Mouse (Mus musculus): ENCODE measurements around the gene Efna1. TPM values are rescaled to one million over a fixed set of nuclear protein-coding genes. Genes with fewer than 3 reads are reported as not detected.
A peak's percentile ranks its signal among the peaks of the same experiment; 100 is the strongest.

Gene Efna1
- polyA plus RNA-seq, 1 experiment: 13.9 TPM

GRCm38 (mm10) chr3:89281579-89282290 is 793 bp upstream of the Efna1 start:
- H3K79me2 ChIP-seq (ENCODE audit: control insufficient read depth, insufficient read depth): peaks cover 25% of the 10 kb centered on the region
- TF ChIP-seq CTCF (IDR thresholded peaks at IDR 0.05; ENCODE audit: control insufficient read depth, insufficient read depth, insufficient read length) (peak; percentile 92), USF1 (IDR thresholded peaks at IDR 0.05; ENCODE audit: low read depth) (no peak)
- no peak overlapping the region for H3K4me3 ChIP-seq (ENCODE audit: insufficient read depth, poor library complexity, severe bottlenecking)
- H3K79me3 ChIP-seq (ENCODE audit: low read depth): peaks cover 12% of the 10 kb centered on the region
- peaks cover 5% of the 10 kb centered on the region for H3K27me3 ChIP-seq (ENCODE audit: control insufficient read depth, insufficient read depth, insufficient read length)
- no peak overlapping the region for H3ac ChIP-seq (ENCODE audit: control insufficient read depth, insufficient read length, low read depth)
- no peaks in the 10 kb centered on the region for H3K36me3 ChIP-seq (ENCODE audit: control insufficient read depth, insufficient read depth)

GRCm38 (mm10) chr3:89280050-89280605 is 814 bp downstream of the Efna1 start:
- peak overlapping the region; percentile 45 for H3K4me3 ChIP-seq (ENCODE audit: insufficient read depth, poor library complexity, severe bottlenecking)
- no peak for TF ChIP-seq MAX (IDR thresholded peaks at IDR 0.05)
- TF ChIP-seq MYOD1 (IDR thresholded peaks at IDR 0.05; ENCODE audit: control insufficient read depth, insufficient read length, low read depth): no peak
- TF ChIP-seq CEBPB (IDR thresholded peaks at IDR 0.05; ENCODE audit: low read depth): no peak
- no peak for TF ChIP-seq USF1 (IDR thresholded peaks at IDR 0.05; ENCODE audit: low read depth)
- no peak for TF ChIP-seq FOSL1 (IDR thresholded peaks at IDR 0.05; ENCODE audit: insufficient read depth, low read length, poor library complexity, severe bottlenecking)
- no peak for TF ChIP-seq MYOG (IDR thresholded peaks at IDR 0.05; ENCODE audit: control insufficient read depth, extremely low read depth, insufficient read length)
- TF ChIP-seq CTCF (IDR thresholded peaks at IDR 0.05; ENCODE audit: control insufficient read depth, insufficient read depth, insufficient read length): no peak
- H3ac ChIP-seq (ENCODE audit: control insufficient read depth, insufficient read length, low read depth): peak overlapping the region; percentile 55

GRCm38 (mm10) chr3:89279153-89279890 is 1.6 kb downstream of the Efna1 start:
- Histone ChIP-seq H3ac (ENCODE audit: control insufficient read depth, insufficient read length, low read depth) (peak overlapping the region; percentile 87), H3K4me3 (ENCODE audit: insufficient read depth, poor library complexity, severe bottlenecking) (peak overlapping the region; percentile 45), H3K27me3 (ENCODE audit: control insufficient read depth, insufficient read depth, insufficient read length) (no peaks in the 10 kb centered on the region), H3K36me3 (ENCODE audit: control insufficient read depth, insufficient read depth) (peaks cover 8% of the 10 kb centered on the region), H3K79me3 (ENCODE audit: low read depth) (peaks cover 12% of the 10 kb centered on the region), H3K79me2 (ENCODE audit: control insufficient read depth, insufficient read depth) (peaks cover 32% of the 10 kb centered on the region)
- no peak for TF ChIP-seq CTCF (IDR thresholded peaks at IDR 0.05; ENCODE audit: control insufficient read depth, insufficient read depth, insufficient read length)
- TF ChIP-seq FOSL1 (IDR thresholded peaks at IDR 0.05; ENCODE audit: insufficient read depth, low read length, poor library complexity, severe bottlenecking): no peak
- no peak for TF ChIP-seq MAX (IDR thresholded peaks at IDR 0.05)
- no peak for TF ChIP-seq CEBPB (IDR thresholded peaks at IDR 0.05; ENCODE audit: low read depth)
- no peak for TF ChIP-seq USF1 (IDR thresholded peaks at IDR 0.05; ENCODE audit: low read depth)
- TF ChIP-seq MYOG (IDR thresholded peaks at IDR 0.05; ENCODE audit: control insufficient read depth, extremely low read depth, insufficient read length): no peak
- no peak for TF ChIP-seq MYOD1 (IDR thresholded peaks at IDR 0.05; ENCODE audit: control insufficient read depth, insufficient read length, low read depth)

More at GRCm38 (mm10) chr3:89280050-89280605, 814 bp downstream of the Efna1 start:
- Histone ChIP-seq H3K27me3 (ENCODE audit: control insufficient read depth, insufficient read depth, insufficient read length) (no peaks in the 10 kb centered on the region), H3K79me2 (ENCODE audit: control insufficient read depth, insufficient read depth) (peaks cover 32% of the 10 kb centered on the region), H3K36me3 (ENCODE audit: control insufficient read depth, insufficient read depth) (peaks cover 5% of the 10 kb centered on the region), H3K79me3 (ENCODE audit: low read depth) (peaks cover 12% of the 10 kb centered on the region)

GRCm38 (mm10) chr3:89278643-89279042 is 2.3 kb downstream of the Efna1 start:
- TF ChIP-seq MAX (IDR thresholded peaks at IDR 0.05) (no peak), FOSL1 (IDR thresholded peaks at IDR 0.05; ENCODE audit: insufficient read depth, low read length, poor library complexity, severe bottlenecking) (no peak), MYOG (IDR thresholded peaks at IDR 0.05; ENCODE audit: control insufficient read depth, extremely low read depth, insufficient read length) (no peak), CTCF (IDR thresholded peaks at IDR 0.05; ENCODE audit: control insufficient read depth, insufficient read depth, insufficient read length) (no peak), CEBPB (IDR thresholded peaks at IDR 0.05; ENCODE audit: low read depth) (no peak), USF1 (IDR thresholded peaks at IDR 0.05; ENCODE audit: low read depth) (no peak), MYOD1 (IDR thresholded peaks at IDR 0.05; ENCODE audit: control insufficient read depth, insufficient read length, low read depth) (no peak)
- Histone ChIP-seq H3K36me3 (ENCODE audit: control insufficient read depth, insufficient read depth) (peaks cover 8% of the 10 kb centered on the region), H3K79me2 (ENCODE audit: control insufficient read depth, insufficient read depth) (peaks cover 32% of the 10 kb centered on the region), H3K27me3 (ENCODE audit: control insufficient read depth, insufficient read depth, insufficient read length) (no peaks in the 10 kb centered on the region), H3K4me3 (ENCODE audit: insufficient read depth, poor library complexity, severe bottlenecking) (peak overlapping the region; percentile 45), H3ac (ENCODE audit: control insufficient read depth, insufficient read length, low read depth) (peak overlapping the region; percentile 87), H3K79me3 (ENCODE audit: low read depth) (peaks cover 12% of the 10 kb centered on the region)

- H3K4me3 ChIP-seq (ENCODE audit: insufficient read depth, poor library complexity, severe bottlenecking): peak overlapping the region; percentile 45
These were observed 2.8 kb downstream of the Efna1 start for GRCm38 (mm10) chr3:89278107-89278506.

More at GRCm38 (mm10) chr3:89278107-89278506, 2.8 kb downstream of the Efna1 start:
- H3K36me3 ChIP-seq (ENCODE audit: control insufficient read depth, insufficient read depth): peaks cover 8% of the 10 kb centered on the region
- H3ac ChIP-seq (ENCODE audit: control insufficient read depth, insufficient read length, low read depth): peak overlapping the region; percentile 87
- peaks cover 32% of the 10 kb centered on the region for H3K79me2 ChIP-seq (ENCODE audit: control insufficient read depth, insufficient read depth)
- TF ChIP-seq MYOG (IDR thresholded peaks at IDR 0.05; ENCODE audit: control insufficient read depth, extremely low read depth, insufficient read length) (no peak), CEBPB (IDR thresholded peaks at IDR 0.05; ENCODE audit: low read depth) (no peak), MAX (IDR thresholded peaks at IDR 0.05) (no peak), MYOD1 (IDR thresholded peaks at IDR 0.05; ENCODE audit: control insufficient read depth, insufficient read length, low read depth) (no peak), CTCF (IDR thresholded peaks at IDR 0.05; ENCODE audit: control insufficient read depth, insufficient read depth, insufficient read length) (no peak), FOSL1 (IDR thresholded peaks at IDR 0.05; ENCODE audit: insufficient read depth, low read length, poor library complexity, severe bottlenecking) (no peak), USF1 (IDR thresholded peaks at IDR 0.05; ENCODE audit: low read depth) (no peak)
- no peaks in the 10 kb centered on the region for H3K27me3 ChIP-seq (ENCODE audit: control insufficient read depth, insufficient read depth, insufficient read length)
- peaks cover 12% of the 10 kb centered on the region for H3K79me3 ChIP-seq (ENCODE audit: low read depth)
